Mouse (Mus musculus): ENCODE results near the gene Lamb1. TPM values are rescaled to one million over a fixed set of nuclear protein-coding genes. Genes with fewer than 3 reads are reported as not detected.

Lamb1 gene
- polyA plus RNA-seq, 1 experiment from 2014 or later, result 38.1 TPM

DNA sequence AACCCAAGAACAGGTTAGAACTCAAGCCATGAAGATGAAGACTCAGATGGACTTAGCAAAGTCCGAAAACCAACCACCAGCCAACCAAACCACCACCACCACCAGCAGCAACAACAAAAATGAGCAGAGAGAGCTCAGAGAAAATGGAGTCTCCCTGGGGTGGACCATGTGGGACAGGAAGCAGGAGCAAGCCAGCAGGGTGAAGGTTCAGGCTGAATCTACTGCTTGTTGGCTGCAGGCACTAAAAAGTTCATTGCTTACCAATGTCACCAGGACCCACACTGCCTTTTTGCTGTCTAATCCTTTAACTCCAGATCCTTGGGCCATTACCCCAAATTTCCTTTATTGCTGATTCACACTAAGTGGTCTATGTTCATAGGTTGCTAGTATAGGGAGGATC lies 32.4 kb upstream of the Lamb1 start:
- Histone ChIP-seq H3K4me2 (ENCODE audit: low read depth, severe bottlenecking) (no peak overlapping the region), H3K36me3 (ENCODE audit: control insufficient read depth, insufficient read depth, low read length) (no peaks in the 10 kb centered on the region), H3K9me3 (ENCODE audit: control insufficient read depth, low read length) (no peaks in the 10 kb centered on the region), H3K27ac (replicated peaks; ENCODE audit: low read depth, low read length) (no peak overlapping the region), H3K4me1 (ENCODE audit: control insufficient read depth, insufficient read depth, low read length) (no peaks in the 10 kb centered on the region), H3K27me3 (ENCODE audit: control insufficient read depth, insufficient read depth, low read length) (no peaks in the 10 kb centered on the region), H3K4me3 (ENCODE audit: low read depth, low read length) (no peak overlapping the region), H3K9ac (ENCODE audit: low read length) (no peak overlapping the region)
- ATAC-seq (ENCODE audit: insufficient number of reproducible peaks, low FRiP score, low TSS enrichment, low read depth) (no peak), DNase-seq (ENCODE audit: low spot score) (no peak)
- 93% methylated on average over 1 of the region's 1 CpGs for WGBS

DNA sequence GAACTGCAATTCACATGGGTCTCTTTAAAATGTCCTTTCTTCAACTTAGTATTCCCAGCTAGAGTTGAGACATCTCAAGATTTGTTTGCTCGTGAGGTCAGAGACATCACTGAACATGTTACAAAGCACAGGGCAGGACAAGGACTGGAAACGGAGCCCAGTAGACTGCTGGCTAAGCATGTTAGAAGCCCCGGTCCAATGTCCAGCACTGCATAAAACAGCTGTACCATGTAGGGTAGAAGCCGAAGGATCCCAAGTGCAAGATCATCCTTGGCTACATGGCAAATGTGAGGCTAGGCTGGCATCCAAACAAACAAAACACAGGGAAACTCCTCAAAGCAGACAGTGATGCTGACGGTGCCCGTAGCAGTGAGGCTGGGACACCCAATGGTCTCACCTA lies 30.0 kb upstream of the Lamb1 start:
- Histone ChIP-seq H3K27me3 (ENCODE audit: control insufficient read depth, insufficient read depth, low read length) (no peaks in the 10 kb centered on the region), H3K4me3 (ENCODE audit: low read depth, low read length) (no peak overlapping the region), H3K4me1 (ENCODE audit: control insufficient read depth, insufficient read depth, low read length) (no peaks in the 10 kb centered on the region), H3K27ac (replicated peaks; ENCODE audit: low read depth, low read length) (no peak overlapping the region), H3K9ac (ENCODE audit: low read length) (no peak overlapping the region), H3K4me2 (ENCODE audit: low read depth, severe bottlenecking) (no peak overlapping the region), H3K36me3 (ENCODE audit: control insufficient read depth, insufficient read depth, low read length) (no peaks in the 10 kb centered on the region), H3K9me3 (ENCODE audit: control insufficient read depth, low read length) (no peaks in the 10 kb centered on the region)
- 90% methylated on average over 6 of the region's 6 CpGs for WGBS
- no peak for DNase-seq (ENCODE audit: low spot score)
- ATAC-seq (ENCODE audit: insufficient number of reproducible peaks, low FRiP score, low TSS enrichment, low read depth), result no peak

DNA sequence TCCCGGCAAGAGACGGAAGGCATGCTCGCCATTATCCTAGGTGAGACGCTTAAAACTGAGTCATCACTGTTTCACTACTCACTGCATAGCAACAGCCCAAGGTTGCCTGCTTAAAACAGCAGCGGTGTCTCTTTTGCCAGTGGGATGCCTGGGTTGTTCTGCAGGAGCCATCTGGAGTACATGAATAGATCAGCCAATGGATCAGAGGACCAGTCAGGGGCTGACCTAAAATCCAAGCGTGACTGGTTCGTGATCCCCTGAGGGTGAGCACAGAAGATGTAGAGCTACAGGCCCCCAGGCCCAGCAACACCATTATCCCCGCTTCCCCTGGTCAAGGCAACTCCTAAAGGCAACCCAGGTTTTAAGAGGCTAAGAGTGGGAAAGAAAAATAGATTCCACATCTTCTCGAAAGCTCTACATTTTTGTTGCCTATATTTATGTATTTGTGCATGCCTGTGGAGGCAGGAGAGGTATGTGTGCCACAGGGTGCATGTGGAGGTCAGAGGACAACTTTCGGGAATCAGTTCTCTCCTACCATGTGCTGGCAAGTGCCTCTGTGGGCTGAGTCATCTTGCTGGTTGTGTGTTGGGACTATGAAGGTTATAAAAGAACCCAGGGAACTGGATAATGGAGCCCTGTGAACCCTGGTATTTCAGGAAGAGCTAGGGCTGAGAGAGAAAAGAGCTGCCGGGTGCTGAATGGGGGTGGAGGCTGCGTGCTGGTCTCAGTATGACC lies 28.0 kb upstream of the Lamb1 start:
- no peaks in the 10 kb centered on the region for H3K27me3 ChIP-seq (ENCODE audit: control insufficient read depth, insufficient read depth, low read length)
- WGBS, result 73% methylated on average over 12 of the region's 12 CpGs
- no peaks in the 10 kb centered on the region for H3K36me3 ChIP-seq (ENCODE audit: control insufficient read depth, insufficient read depth, low read length)
- no peaks in the 10 kb centered on the region for H3K4me1 ChIP-seq (ENCODE audit: control insufficient read depth, insufficient read depth, low read length)
- H3K27ac ChIP-seq (replicated peaks; ENCODE audit: low read depth, low read length), result no peak overlapping the region
- ATAC-seq (ENCODE audit: insufficient number of reproducible peaks, low FRiP score, low TSS enrichment, low read depth), result no peak
- no peak for DNase-seq (ENCODE audit: low spot score)
- no peak overlapping the region for H3K4me2 ChIP-seq (ENCODE audit: low read depth, severe bottlenecking)
- no peaks in the 10 kb centered on the region for H3K9me3 ChIP-seq (ENCODE audit: control insufficient read depth, low read length)
- H3K4me3 ChIP-seq (ENCODE audit: low read depth, low read length), result no peak overlapping the region
- H3K9ac ChIP-seq (ENCODE audit: low read length), result no peak overlapping the region

DNA sequence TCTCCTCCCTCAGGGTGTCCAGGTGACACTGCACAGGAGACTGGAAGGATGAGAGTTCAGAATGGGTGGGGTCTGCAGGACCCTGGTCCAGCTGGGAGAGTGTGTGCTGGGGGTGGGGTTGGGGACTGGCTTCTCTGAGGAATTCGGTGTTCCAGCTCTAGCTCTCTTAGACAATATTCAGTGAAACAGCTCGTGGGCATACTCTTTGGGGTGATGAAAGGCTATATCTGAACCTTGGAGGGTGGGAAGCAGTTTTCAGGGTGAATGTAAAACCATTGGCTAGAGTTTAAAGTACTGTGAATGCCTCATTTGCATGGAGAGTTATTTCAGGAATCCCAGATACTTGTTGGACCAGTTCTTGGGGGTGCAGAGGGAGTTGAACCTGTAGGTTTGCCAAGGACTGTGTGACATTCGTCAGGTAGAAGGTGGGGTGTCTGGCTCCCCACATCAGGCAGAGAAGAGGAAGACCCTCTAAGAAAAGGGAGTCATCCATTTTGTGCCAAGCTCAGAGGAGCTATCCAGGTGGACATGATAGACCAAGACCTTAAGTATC lies 25.9 kb upstream of the Lamb1 start:
- WGBS, result 82% methylated on average over 3 of the region's 3 CpGs
- Histone ChIP-seq H3K27ac (replicated peaks; ENCODE audit: low read depth, low read length) (no peak overlapping the region), H3K4me1 (ENCODE audit: control insufficient read depth, insufficient read depth, low read length) (no peaks in the 10 kb centered on the region), H3K4me2 (ENCODE audit: low read depth, severe bottlenecking) (no peak overlapping the region), H3K9ac (ENCODE audit: low read length) (no peak overlapping the region), H3K9me3 (ENCODE audit: control insufficient read depth, low read length) (no peaks in the 10 kb centered on the region), H3K36me3 (ENCODE audit: control insufficient read depth, insufficient read depth, low read length) (no peaks in the 10 kb centered on the region), H3K4me3 (ENCODE audit: low read depth, low read length) (no peak overlapping the region), H3K27me3 (ENCODE audit: control insufficient read depth, insufficient read depth, low read length) (no peaks in the 10 kb centered on the region)
- DNase-seq (ENCODE audit: low spot score), result no peak
- no peak for ATAC-seq (ENCODE audit: insufficient number of reproducible peaks, low FRiP score, low TSS enrichment, low read depth)

DNA sequence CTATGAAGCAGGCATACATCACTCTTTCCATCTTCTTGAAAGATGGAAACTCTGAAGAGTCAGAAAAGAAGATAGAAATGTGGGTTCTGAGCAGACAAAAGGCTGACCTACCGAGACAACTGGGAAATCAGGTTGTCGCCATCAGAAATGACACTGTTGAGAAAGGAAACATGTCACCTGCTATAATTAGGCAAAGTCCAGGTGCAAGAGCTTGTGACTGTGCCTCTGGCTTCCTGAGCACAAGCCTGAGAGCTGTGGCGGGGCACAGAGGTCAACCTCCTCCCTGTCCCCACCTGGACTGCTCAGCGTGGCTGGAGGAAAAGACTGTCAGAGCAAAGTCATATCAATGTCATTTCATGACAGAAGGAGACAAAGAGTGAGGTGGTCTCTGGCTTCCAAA lies 25.2 kb upstream of the Lamb1 start:
- DNase-seq (ENCODE audit: low spot score) (no peak), ATAC-seq (ENCODE audit: insufficient number of reproducible peaks, low FRiP score, low TSS enrichment, low read depth) (no peak)
- no peaks in the 10 kb centered on the region for H3K4me1 ChIP-seq (ENCODE audit: control insufficient read depth, insufficient read depth, low read length)
- H3K9me3 ChIP-seq (ENCODE audit: control insufficient read depth, low read length), result no peaks in the 10 kb centered on the region
- WGBS, result 50% methylated on average over 4 of the region's 4 CpGs
- H3K9ac ChIP-seq (ENCODE audit: low read length), result no peak overlapping the region
- no peaks in the 10 kb centered on the region for H3K27me3 ChIP-seq (ENCODE audit: control insufficient read depth, insufficient read depth, low read length)
- H3K27ac ChIP-seq (replicated peaks; ENCODE audit: low read depth, low read length), result no peak overlapping the region
- H3K4me2 ChIP-seq (ENCODE audit: low read depth, severe bottlenecking), result no peak overlapping the region
- H3K4me3 ChIP-seq (ENCODE audit: low read depth, low read length), result no peak overlapping the region
- no peaks in the 10 kb centered on the region for H3K36me3 ChIP-seq (ENCODE audit: control insufficient read depth, insufficient read depth, low read length)

DNA sequence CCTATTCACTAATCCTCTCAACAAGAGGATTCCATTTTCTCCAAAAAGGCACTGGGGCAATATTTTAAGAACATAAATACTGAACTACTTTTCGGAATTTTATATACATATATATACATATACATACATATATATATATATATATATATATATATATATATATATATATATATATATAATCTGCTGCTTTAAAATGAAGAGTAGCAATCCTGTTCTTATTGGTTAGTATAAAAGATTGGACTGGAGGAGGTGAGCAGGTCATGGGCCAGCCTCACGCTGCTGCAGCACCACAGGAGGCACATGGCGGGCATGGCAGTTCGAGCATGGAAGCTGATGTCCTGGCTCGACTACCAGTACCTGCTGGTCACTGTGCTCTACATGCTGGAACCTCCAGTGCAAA lies 24.6 kb upstream of the Lamb1 start, which contains the start of gene Gm6993:
Gm6993 (plus strand) TSS at position 301 of the 400 bp plus-strand sequence.
- Histone ChIP-seq H3K27me3 (ENCODE audit: control insufficient read depth, insufficient read depth, low read length) (no peaks in the 10 kb centered on the region), H3K4me1 (ENCODE audit: control insufficient read depth, insufficient read depth, low read length) (no peaks in the 10 kb centered on the region), H3K4me2 (ENCODE audit: low read depth, severe bottlenecking) (no peak within 1 kb of the TSS), H3K9ac (ENCODE audit: low read length) (no peak within 1 kb of the TSS), H3K36me3 (ENCODE audit: control insufficient read depth, insufficient read depth, low read length) (no peaks in the 10 kb centered on the region), H3K27ac (replicated peaks; ENCODE audit: low read depth, low read length) (no peak within 1 kb of the TSS), H3K4me3 (ENCODE audit: low read depth, low read length) (no peak within 1 kb of the TSS), H3K9me3 (ENCODE audit: control insufficient read depth, low read length) (no peaks in the 10 kb centered on the region)
- 82% methylated on average over 5 of the region's 5 CpGs for WGBS
- ATAC-seq (ENCODE audit: insufficient number of reproducible peaks, low FRiP score, low TSS enrichment, low read depth) (no peak), DNase-seq (ENCODE audit: low spot score) (no peak)

DNA sequence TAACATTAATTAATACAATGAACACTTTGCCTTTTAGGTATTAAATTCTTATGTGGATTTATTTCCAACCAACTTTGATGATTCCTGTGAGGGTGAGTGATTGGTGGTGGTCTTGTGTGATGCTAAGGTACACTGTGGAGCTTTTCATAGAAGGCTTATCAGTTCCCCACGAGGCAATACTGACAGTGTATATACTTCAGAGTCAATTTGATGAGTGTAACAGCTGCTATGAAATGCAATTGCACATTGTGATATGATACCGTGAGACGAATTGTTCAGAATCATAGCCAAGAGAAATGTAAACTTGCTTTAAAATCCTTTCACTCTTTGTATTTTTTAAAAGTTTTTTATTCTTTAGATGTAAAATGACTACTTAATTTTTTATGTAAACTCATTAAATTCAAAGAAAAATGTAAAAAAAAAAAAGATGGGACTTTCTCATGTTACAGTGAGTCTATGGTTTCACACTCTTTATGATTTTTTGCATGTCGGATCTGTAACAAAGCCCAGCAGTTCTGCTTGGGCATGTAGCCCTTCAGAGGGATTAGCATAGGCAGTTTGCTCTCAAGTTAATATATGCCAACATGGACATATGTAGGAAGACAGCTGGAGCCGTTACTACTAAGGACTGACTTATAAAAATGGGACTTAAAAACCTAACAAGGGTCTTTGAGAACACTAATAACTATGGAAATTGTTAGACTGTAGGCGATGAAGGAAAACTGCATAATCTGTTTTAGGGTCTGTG lies 23.3 kb upstream of the Lamb1 start:
- DNase-seq (ENCODE audit: low spot score), result no peak
- no peak for ATAC-seq (ENCODE audit: insufficient number of reproducible peaks, low FRiP score, low TSS enrichment, low read depth)
- Histone ChIP-seq H3K4me3 (ENCODE audit: low read depth, low read length) (no peak overlapping the region), H3K4me2 (ENCODE audit: low read depth, severe bottlenecking) (no peak overlapping the region), H3K4me1 (ENCODE audit: control insufficient read depth, insufficient read depth, low read length) (no peaks in the 10 kb centered on the region), H3K9ac (ENCODE audit: low read length) (no peak overlapping the region), H3K27ac (replicated peaks; ENCODE audit: low read depth, low read length) (no peak overlapping the region), H3K27me3 (ENCODE audit: control insufficient read depth, insufficient read depth, low read length) (no peaks in the 10 kb centered on the region), H3K9me3 (ENCODE audit: control insufficient read depth, low read length) (no peaks in the 10 kb centered on the region), H3K36me3 (ENCODE audit: control insufficient read depth, insufficient read depth, low read length) (no peaks in the 10 kb centered on the region)
- WGBS, result 79% methylated on average over 6 of the region's 6 CpGs

DNA sequence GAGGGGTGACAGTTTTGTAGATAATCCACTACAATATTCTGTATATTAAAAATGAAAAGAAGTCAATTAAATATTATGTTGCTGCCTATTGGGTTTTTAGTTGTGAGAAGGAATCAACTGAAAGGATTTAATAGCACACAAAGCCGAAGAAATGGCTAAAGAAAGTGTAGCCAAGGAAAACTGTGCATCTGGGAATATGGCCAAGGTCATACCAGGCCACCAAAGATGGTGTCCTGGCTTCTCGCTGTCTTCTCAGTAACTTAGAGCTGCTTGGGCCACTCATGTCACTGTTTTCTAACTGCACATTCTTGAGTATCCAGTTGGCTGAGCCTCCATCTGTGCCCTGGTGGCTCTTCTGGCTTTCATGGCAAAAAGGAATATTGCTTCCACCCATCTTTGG lies 21.0 kb upstream of the Lamb1 start:
- ATAC-seq (ENCODE audit: insufficient number of reproducible peaks, low FRiP score, low TSS enrichment, low read depth), result no peak
- WGBS, result 85% methylated on average over 2 of the region's 2 CpGs
- H3K4me1 ChIP-seq (ENCODE audit: control insufficient read depth, insufficient read depth, low read length), result 0 out of 2 replicates have a peak, but pooled peaks cover 2% of the 10 kb centered on the region
- H3K27me3 ChIP-seq (ENCODE audit: control insufficient read depth, insufficient read depth, low read length), result no peaks in the 10 kb centered on the region
- no peak overlapping the region for H3K27ac ChIP-seq (replicated peaks; ENCODE audit: low read depth, low read length)
- no peaks in the 10 kb centered on the region for H3K9me3 ChIP-seq (ENCODE audit: control insufficient read depth, low read length)
- no peak for DNase-seq (ENCODE audit: low spot score)
- H3K9ac ChIP-seq (ENCODE audit: low read length), result no peak overlapping the region
- H3K4me2 ChIP-seq (ENCODE audit: low read depth, severe bottlenecking), result no peak overlapping the region
- no peak overlapping the region for H3K4me3 ChIP-seq (ENCODE audit: low read depth, low read length)
- no peaks in the 10 kb centered on the region for H3K36me3 ChIP-seq (ENCODE audit: control insufficient read depth, insufficient read depth, low read length)
